Mouse (Mus musculus) intestine, embryonic 14.5 days (tissue): Measurements from ENCODE around the gene Agpat2. TPM values are rescaled to one million over a fixed set of nuclear protein-coding genes. Genes with fewer than 3 reads are reported as not detected.
A peak's percentile ranks its signal among the peaks of the same experiment; 100 is the strongest.

Experiments used
- ATAC-seq: fragments of 200-750 bp; cut with Nextera tagmentation; replicated peaks from 2 replicates; pipeline ENCODE4 v1.8.0; 2017; ENCODE audit warnings: low read depth, moderate number of reproducible peaks, moderate TSS enrichment, moderate library complexity; ENCODE audit not compliant: low FRiP score, low TSS enrichment
- DNase-seq: peaks from one replicate; pipeline ENCODE4 v3.0.0-alpha.2; 2018; ENCODE audit warnings: low spot score
- H3K27ac ChIP-seq: fragments of 300-500 bp; sonication (generic); 2 replicates; pipeline ENCODE4 v1.5.1; 2014; ENCODE audit warnings: low read depth, mild to moderate bottlenecking, control low read depth
- H3K27me3 ChIP-seq: fragments of 300-500 bp; sonication (generic); replicated peaks from 2 replicates; pipeline ENCODE4 v1.6.1; 2014; ENCODE audit warnings: low read length, control low read depth; ENCODE audit not compliant: control insufficient read depth, insufficient read depth
- H3K36me3 ChIP-seq: fragments of 300-500 bp; sonication (generic); 2 replicates; pipeline ENCODE4 v1.6.1; 2014; ENCODE audit warnings: low read length, control low read depth; ENCODE audit not compliant: control insufficient read depth, insufficient read depth
- H3K4me1 ChIP-seq: fragments of 300-500 bp; sonication (generic); replicated peaks from 2 replicates; pipeline ENCODE4 v1.6.1; 2014; ENCODE audit warnings: low read length, control low read depth, mixed read lengths; ENCODE audit not compliant: control insufficient read depth, insufficient read depth
- H3K4me2 ChIP-seq: fragments of 300-500 bp; sonication (generic); 2 replicates; pipeline ENCODE4 v1.6.1; 2014; ENCODE audit warnings: low read length
- H3K4me3 ChIP-seq: fragments of 300-500 bp; sonication (generic); 2 replicates; pipeline ENCODE4 v1.5.1; 2014; ENCODE audit warnings: low read depth, low read length, control low read depth, mixed read lengths
- H3K9ac ChIP-seq: fragments of 300-500 bp; sonication (generic); 2 replicates; pipeline ENCODE4 v1.6.1; 2014; ENCODE audit warnings: mild to moderate bottlenecking, low read length
- H3K9me3 ChIP-seq: fragments of 300-500 bp; sonication (generic); 2 replicates; pipeline ENCODE4 v1.6.1; 2016; ENCODE audit warnings: low read length, control low read depth; ENCODE audit not compliant: control insufficient read depth
- WGBS: fragments of 180-500 bp; shearing (Covaris S2); extraction: QIAGEN DNeasy Blood & Tissue Kit; methylation state at CpG from one replicate; pipeline ENCODE4 v1.1.7; 2014; 5-methylcytosine and 5-hydroxymethylcytosine counted together
- polyA plus RNA-seq: library from polyadenylated mRNA; unstranded; fragments of >200 nt; fragmentation: Nextera tagmentation; extraction: Ambion mirVana; gene quantifications from 2 replicates; pipeline ENCODE4 v1.2.1, GENCODE M21; 2014

The Agpat2 gene
- polyA plus RNA-seq, 1 experiment from 2014 or later: 53.8 TPM

DNA sequence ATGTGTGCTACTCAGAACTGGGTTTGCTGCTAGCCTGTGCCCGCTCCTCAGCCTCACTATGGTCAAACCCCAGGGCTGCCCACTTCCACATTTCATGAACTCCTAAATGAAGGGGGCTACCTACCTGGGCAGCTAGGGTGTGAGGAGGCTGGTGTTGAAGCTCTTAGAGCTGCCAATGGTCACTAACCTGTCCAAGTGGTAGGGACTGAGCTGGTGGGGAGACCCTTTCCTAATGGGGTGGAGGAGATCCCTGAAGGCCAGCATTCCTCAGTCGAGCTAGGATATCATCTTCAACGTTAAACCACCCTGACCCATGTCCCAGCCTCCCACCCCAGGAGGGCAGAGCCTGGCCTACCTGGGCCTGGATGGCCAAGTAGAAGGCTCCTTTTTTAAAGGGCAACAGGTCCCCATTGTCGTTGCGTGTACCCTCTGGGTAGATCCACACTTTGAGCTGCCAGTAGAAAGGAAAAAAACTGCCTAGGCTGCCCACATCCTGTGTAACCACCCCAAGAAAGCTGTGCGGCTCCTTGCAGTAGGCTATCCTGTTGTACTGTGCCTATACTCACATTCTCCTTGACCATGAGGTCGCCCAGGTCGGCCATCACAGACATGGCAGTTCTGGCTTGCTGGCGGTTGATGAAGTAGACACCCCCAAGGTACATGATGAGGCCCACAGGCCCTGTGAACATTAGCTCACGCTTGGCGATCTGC, 8.3 kb downstream of the Agpat2 start:
- Histone ChIP-seq H3K4me1 (no peaks in the 10 kb centered on the region), H3K9ac (no peak overlapping the region), H3K4me3 (no peak overlapping the region), H3K36me3 (peaks cover 27% of the 10 kb centered on the region), H3K27ac (0 out of 2 replicates have a peak overlapping the region, but pooled peaks have one; percentile 33), H3K4me2 (no peak overlapping the region), H3K27me3 (no peaks in the 10 kb centered on the region), H3K9me3 (no peaks in the 10 kb centered on the region)
- DNase-seq (no peak), ATAC-seq (no peak)
- 82% methylated on average over 11 of the region's 11 CpGs for WGBS

DNA sequence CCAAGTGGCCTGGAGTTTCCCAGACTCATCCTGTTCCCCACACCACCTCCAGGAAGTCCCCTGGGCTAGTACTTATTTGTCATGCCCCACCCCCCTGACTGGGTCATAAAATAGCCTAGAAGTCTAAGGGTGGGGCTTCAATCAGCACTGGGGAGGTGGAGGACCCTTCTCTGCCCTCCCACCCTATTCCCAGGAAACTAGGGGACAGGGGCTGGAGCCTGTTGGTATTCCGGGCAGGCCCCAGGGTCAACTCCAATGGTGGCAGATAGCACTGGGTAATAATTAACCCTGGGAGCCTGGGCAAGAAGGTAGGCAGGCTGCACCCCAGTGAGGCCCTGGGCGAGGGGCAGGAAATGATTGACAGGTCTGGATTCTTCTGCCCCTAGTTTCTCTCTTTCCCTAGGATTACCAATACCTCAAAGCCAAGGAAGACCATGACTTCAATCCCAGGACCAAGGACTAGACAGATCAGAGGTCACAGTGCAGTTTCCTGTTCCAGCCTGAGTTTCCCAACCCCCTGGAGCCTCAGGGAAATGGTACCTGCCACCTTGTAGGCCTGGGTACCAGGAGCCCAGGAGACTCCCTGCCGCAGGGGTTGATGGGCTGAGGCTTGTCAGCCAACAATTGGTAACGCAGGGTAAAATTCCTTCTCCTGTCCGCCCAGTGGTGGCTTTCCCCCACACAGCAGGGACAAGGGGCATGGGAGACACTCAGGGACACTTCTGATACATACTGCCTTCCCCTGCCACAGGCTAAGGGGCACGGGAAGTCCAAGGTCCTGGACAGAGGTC, 9.1 kb downstream of the Agpat2 start:
- no peaks in the 10 kb centered on the region for H3K27me3 ChIP-seq
- H3K4me3 ChIP-seq: no peak overlapping the region
- H3K4me2 ChIP-seq: no peak overlapping the region
- H3K27ac ChIP-seq: 0 out of 2 replicates have a peak overlapping the region, but pooled peaks have one; percentile 33
- no peaks in the 10 kb centered on the region for H3K9me3 ChIP-seq
- peak; percentile 77 for ATAC-seq
- DNase-seq: peak; percentile 72
- no peak overlapping the region for H3K9ac ChIP-seq
- H3K4me1 ChIP-seq: no peaks in the 10 kb centered on the region
- H3K36me3 ChIP-seq: peaks cover 27% of the 10 kb centered on the region
- 72% methylated on average over 6 of the region's 6 CpGs for WGBS

DNA sequence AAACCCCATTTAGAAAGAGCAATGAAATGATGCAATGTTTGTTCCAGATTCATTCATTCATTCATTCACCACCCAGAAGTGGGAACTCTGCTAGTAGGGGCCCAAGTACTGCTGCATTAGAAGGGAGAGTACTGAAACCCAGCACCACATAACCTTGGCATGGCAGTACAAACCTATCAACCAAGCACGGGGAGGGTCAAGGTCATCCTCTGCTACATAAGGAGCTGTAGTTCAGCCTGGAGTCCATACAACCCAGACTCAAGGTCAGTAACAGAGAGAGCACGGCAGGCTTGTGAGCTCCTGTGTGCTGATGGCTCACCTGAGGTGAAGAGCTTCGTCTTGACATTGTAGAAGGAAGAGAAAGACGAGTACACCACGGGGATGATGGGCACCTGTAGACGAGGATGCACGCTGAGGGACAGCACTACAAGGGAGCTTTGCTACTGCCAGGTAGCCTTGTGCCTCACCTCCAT, 9.7 kb downstream of the Agpat2 start:
- no peak overlapping the region for H3K9ac ChIP-seq
- 0 out of 2 replicates have a peak overlapping the region, but pooled peaks have one; percentile 11 for H3K27ac ChIP-seq
- peaks cover 27% of the 10 kb centered on the region for H3K36me3 ChIP-seq
- H3K4me2 ChIP-seq: no peak overlapping the region
- no peaks in the 10 kb centered on the region for H3K4me1 ChIP-seq
- WGBS: 80% methylated on average over 7 of the region's 7 CpGs
- no peak overlapping the region for H3K4me3 ChIP-seq
- H3K9me3 ChIP-seq: no peaks in the 10 kb centered on the region
- peak; percentile 8; the same call in 1 of the 2 replicates for ATAC-seq
- H3K27me3 ChIP-seq: no peaks in the 10 kb centered on the region
- DNase-seq: no peak

DNA sequence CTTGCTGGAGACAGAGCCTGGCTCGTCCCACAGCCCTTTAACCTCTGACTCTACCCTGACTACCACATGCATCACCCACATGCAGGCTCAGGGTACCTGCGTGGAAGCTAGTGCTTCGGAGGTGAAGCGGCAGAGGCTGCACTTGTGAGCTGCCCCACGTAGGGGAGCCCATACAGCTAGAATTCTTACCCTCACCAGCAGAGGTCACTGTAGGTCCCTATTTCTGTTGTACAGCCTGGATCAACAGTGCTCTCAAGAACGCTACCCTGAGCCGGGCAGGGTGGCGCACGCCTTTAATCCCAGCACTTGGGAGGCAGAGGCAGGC, 10.2 kb downstream of the Agpat2 start:
- H3K4me2 ChIP-seq: no peak overlapping the region
- no peaks in the 10 kb centered on the region for H3K4me1 ChIP-seq
- peak; percentile 61 for DNase-seq
- peaks cover 27% of the 10 kb centered on the region for H3K36me3 ChIP-seq
- WGBS: 65% methylated on average over 9 of the region's 9 CpGs
- no peak for ATAC-seq
- H3K4me3 ChIP-seq: no peak overlapping the region
- H3K27ac ChIP-seq: no peak overlapping the region
- no peaks in the 10 kb centered on the region for H3K27me3 ChIP-seq
- H3K9me3 ChIP-seq: no peaks in the 10 kb centered on the region
- H3K9ac ChIP-seq: no peak overlapping the region

DNA sequence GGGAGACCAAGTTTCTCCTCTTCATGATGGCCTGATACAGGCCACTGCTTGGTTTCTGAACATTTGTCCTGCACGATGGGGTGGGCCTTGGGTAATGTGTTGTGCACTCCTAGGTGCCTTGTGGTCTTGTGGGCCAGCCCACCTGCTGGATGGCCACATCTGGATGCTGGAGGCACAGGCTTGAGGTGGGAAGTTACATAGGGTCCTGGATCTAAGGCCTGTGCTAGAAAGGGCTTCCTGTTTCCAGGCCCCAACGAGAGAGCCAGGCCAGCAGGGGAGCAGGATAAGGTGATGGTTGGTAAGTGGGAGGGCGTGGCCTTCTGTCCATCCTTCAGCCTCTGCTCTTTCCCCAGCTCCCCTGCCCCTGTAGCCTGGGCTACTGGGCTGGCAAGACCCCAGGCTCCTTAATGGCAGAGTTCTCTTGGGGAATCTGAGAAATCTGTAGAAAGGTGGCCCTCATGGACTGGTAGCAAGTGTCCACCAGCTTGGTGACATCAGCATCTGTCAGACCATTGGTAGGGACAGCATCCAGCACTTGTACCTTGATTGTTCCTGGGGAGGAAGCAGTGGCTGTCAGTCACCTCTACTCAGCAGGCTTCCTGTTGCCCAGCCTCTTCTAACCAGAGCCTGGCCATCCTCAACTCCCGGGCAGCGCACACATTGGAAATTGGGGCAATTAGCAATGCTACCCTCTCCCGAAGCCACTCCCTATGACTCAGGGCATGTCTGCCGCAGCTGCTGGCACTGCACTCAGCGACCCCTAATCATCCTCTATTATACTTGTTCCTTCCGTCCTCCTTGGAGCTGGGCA, 10.8 kb downstream of the Agpat2 start:
- ATAC-seq (0 out of 2 replicates have a peak, but pooled peaks have one; percentile 11), DNase-seq (no peak)
- Histone ChIP-seq H3K36me3 (peaks cover 27% of the 10 kb centered on the region), H3K9ac (no peak overlapping the region), H3K4me2 (no peak overlapping the region), H3K4me3 (no peak overlapping the region), H3K9me3 (no peaks in the 10 kb centered on the region), H3K27ac (no peak overlapping the region), H3K27me3 (no peaks in the 10 kb centered on the region), H3K4me1 (0 out of 2 replicates have a peak, but pooled peaks cover under 1% of the 10 kb centered on the region)
- 61% methylated on average over 9 of the region's 9 CpGs for WGBS

DNA sequence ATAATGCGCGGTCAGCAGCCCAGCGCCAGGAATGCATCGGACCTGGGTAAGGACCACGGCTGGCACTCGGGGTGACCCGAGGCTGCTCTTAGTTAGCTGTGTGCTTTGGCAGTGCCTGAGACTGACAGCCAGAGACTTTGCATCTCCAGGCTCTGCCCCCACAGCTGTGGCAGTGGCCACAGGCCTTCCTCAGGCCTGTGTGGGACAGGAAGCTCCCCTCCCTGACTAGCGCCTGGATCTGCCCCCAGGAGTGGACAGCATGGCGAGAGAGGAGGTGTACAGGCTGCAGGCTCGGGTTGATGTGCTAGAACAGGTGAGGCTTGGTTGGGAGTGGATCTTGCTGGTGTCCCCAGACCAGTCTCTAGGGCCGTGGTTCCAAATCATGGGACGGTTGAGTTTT, 12.8 kb downstream of the Agpat2 start:
- H3K4me1 ChIP-seq: 0 out of 2 replicates have a peak, but pooled peaks cover 4% of the 10 kb centered on the region
- no peak overlapping the region for H3K4me3 ChIP-seq
- H3K27me3 ChIP-seq: no peaks in the 10 kb centered on the region
- no peak for DNase-seq
- H3K4me2 ChIP-seq: no peak overlapping the region
- H3K36me3 ChIP-seq: peaks cover 27% of the 10 kb centered on the region
- 83% methylated on average over 12 of the region's 12 CpGs for WGBS
- no peak overlapping the region for H3K9ac ChIP-seq
- no peak overlapping the region for H3K27ac ChIP-seq
- H3K9me3 ChIP-seq: no peaks in the 10 kb centered on the region
- no peak for ATAC-seq

DNA sequence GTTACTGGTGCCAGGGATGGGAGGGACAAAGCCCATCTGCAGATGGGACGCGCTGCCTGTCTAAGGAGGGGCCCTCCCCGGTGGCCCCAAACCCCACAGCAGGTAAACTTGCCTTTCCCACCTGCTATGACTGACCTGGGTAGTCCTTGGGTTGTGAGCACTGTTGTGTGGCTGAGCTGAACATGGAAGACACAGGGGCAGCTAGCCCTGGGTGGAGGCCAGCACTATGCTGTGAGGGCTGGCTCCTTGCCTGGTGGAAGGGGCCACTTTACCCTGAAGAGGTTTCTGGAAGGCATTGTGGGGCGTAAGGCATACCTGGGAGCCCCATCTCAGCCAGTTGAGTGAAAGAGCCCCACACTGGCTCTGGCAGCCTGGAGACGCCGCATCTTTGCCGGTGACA, 13.3 kb downstream of the Agpat2 start:
- Histone ChIP-seq H3K36me3 (peaks cover 27% of the 10 kb centered on the region), H3K9me3 (no peaks in the 10 kb centered on the region), H3K27me3 (no peaks in the 10 kb centered on the region), H3K9ac (no peak overlapping the region), H3K27ac (no peak overlapping the region), H3K4me2 (no peak overlapping the region), H3K4me1 (0 out of 2 replicates have a peak, but pooled peaks cover 4% of the 10 kb centered on the region), H3K4me3 (no peak overlapping the region)
- DNase-seq: no peak
- no peak for ATAC-seq
- 88% methylated on average over 7 of the region's 7 CpGs for WGBS

DNA sequence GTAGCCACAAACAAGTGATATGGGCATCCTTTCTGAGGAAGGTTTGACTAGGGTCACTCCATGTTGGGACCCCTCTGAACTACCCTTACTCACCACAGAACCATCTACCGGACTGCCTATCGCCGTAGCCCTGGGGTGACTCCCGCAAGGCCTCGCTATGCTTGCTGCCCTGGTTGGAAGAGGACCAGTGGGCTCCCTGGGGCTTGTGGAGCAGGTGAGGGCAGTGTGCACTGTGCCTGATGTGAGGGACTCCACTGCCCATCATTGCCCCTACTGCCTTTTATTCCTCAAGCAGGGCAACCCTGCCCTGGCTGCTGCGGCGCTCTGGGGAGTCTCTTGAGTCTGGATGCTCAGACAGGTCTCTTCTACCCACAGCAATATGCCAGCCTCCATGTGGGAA, 13.9 kb downstream of the Agpat2 start:
- Histone ChIP-seq H3K27me3 (no peaks in the 10 kb centered on the region), H3K4me1 (0 out of 2 replicates have a peak, but pooled peaks cover 4% of the 10 kb centered on the region), H3K27ac (peak overlapping the region; percentile 5; the same call in 1 of the 2 replicates), H3K4me3 (no peak overlapping the region), H3K36me3 (peaks cover 24% of the 10 kb centered on the region), H3K9ac (no peak overlapping the region), H3K9me3 (no peaks in the 10 kb centered on the region), H3K4me2 (no peak overlapping the region)
- no peak for ATAC-seq
- no peak for DNase-seq
- 96% methylated on average over 7 of the region's 7 CpGs for WGBS
